Mouse (Mus musculus) right cerebral cortex, postnatal 36 days (tissue): ENCODE data around the gene Gart.
A peak's percentile ranks its signal among the peaks of the same experiment; 100 is the strongest.

Experiments
- DNase-seq, 2 experiments: peaks; one replicate each; pipeline ENCODE4 v3.0.0; 2022; ENCODE audit warnings: low spot score in 2 of 2, mixed read lengths in 1 of 2

Gene Gart

GRCm38 (mm10) chr16:91646681-91647419, at the start of gene Gart:
Gene Gart, minus strand, starts transcription at chr16:91646952.
- peak; percentile 88 to 89 for DNase-seq

GRCm38 (mm10) chr16:91695108-91695755, 48.5 kb upstream of the Gart start:
- no peak for DNase-seq

- peak in 1 of 2 experiments; percentile 44 for DNase-seq
Measured at GRCm38 (mm10) chr16:91694455-91695084, 47.8 kb upstream of the Gart start.

GRCm38 (mm10) chr16:91689791-91690190, 43.0 kb upstream of the Gart start:
- no peak for DNase-seq

- peak; percentile 90 to 92 for DNase-seq
Measured at GRCm38 (mm10) chr16:91688619-91689334, 42.0 kb upstream of the Gart start, which contains the start of gene Donson. Gene Donson, minus strand, starts transcription at chr16:91688770.

- DNase-seq = no peak
Measured at GRCm38 (mm10) chr16:91688023-91688618, 41.4 kb upstream of the Gart start.

- DNase-seq = no peak
Measured at GRCm38 (mm10) chr16:91686369-91686768, 39.6 kb upstream of the Gart start.

- DNase-seq = no peak
Measured at GRCm38 (mm10) chr16:91685526-91685925, 38.8 kb upstream of the Gart start.

- DNase-seq = no peak
Measured at GRCm38 (mm10) chr16:91680656-91681055, 33.9 kb upstream of the Gart start.

- DNase-seq = no peak
Measured at GRCm38 (mm10) chr16:91678147-91678911, 31.6 kb upstream of the Gart start.

- DNase-seq = no peak
Measured at GRCm38 (mm10) chr16:91674500-91674899, 27.7 kb upstream of the Gart start.

- no peak for DNase-seq
Measured at GRCm38 (mm10) chr16:91663795-91664194, 17.0 kb upstream of the Gart start.

GRCm38 (mm10) chr16:91662336-91662735, 15.6 kb upstream of the Gart start:
- DNase-seq = peak in 1 of 2 experiments; percentile 21

- DNase-seq = no peak
Measured at GRCm38 (mm10) chr16:91661397-91661796, 14.6 kb upstream of the Gart start.

- no peak for DNase-seq
Measured at GRCm38 (mm10) chr16:91659798-91660197, 13.0 kb upstream of the Gart start.

- DNase-seq = no peak
Measured at GRCm38 (mm10) chr16:91658471-91658870, 11.7 kb upstream of the Gart start.

GRCm38 (mm10) chr16:91657285-91657684, 10.5 kb upstream of the Gart start:
- no peak for DNase-seq

- DNase-seq = no peak
Measured at GRCm38 (mm10) chr16:91655285-91655684, 8.5 kb upstream of the Gart start.

GRCm38 (mm10) chr16:91652191-91652590, 5.4 kb upstream of the Gart start:
- no peak for DNase-seq

GRCm38 (mm10) chr16:91649781-91650180, 3.0 kb upstream of the Gart start:
- DNase-seq = no peak

- DNase-seq = no peak
Measured at GRCm38 (mm10) chr16:91649246-91649645, 2.5 kb upstream of the Gart start.
